Mouse (Mus musculus) E14TG2a.4 (cell line): ENCODE results near the gene Gm45618.
A peak's percentile ranks its signal among the peaks of the same experiment; 100 is the strongest.

ENCODE experiments used
- H3K27me3 ChIP-seq: 2 replicates; pipeline ENCODE4 v1.6.1; 2014; ENCODE audit warnings: low read length, control low read depth; ENCODE audit not compliant: insufficient read depth
- H3K36me3 ChIP-seq: 2 replicates; pipeline ENCODE4 v1.6.1; 2014; ENCODE audit warnings: low read length, control low read depth; ENCODE audit not compliant: insufficient read depth
- H3K4me1 ChIP-seq: replicated peaks from 2 replicates; pipeline ENCODE4 v1.6.1; 2014; ENCODE audit warnings: low read depth, low read length, control low read depth
- H3K4me3 ChIP-seq: replicated peaks from 2 replicates; pipeline ENCODE4 v1.5.1; 2014; ENCODE audit warnings: mild to moderate bottlenecking, low read length
- H3K9me3 ChIP-seq: 2 replicates; pipeline ENCODE4 v1.6.1; 2014; ENCODE audit warnings: low read length, control low read depth
- CTCF ChIP-seq: conservative IDR thresholded peaks from 2 replicates; pipeline ENCODE4 v1.5.1; 2014; ENCODE audit warnings: low read length
- NANOG ChIP-seq: IDR thresholded peaks from 2 replicates; pipeline ENCODE4 v1.6.1; 2014; ENCODE audit warnings: borderline replicate concordance, low read length, mixed read lengths
- POU5F1 ChIP-seq: IDR thresholded peaks from 2 replicates; pipeline ENCODE4 v1.6.1; 2014; ENCODE audit warnings: low read length, borderline replicate concordance

Gm45618 gene

GRCm38 (mm10) chr7:142086159-142086905 lies 34.2 kb downstream of the Gm45618 start:
- no peaks in the 10 kb centered on the region for H3K36me3 ChIP-seq
- TF ChIP-seq NANOG (no peak), CTCF (no peak), POU5F1 (no peak)
- H3K9me3 ChIP-seq: 0 out of 2 replicates have a peak, but pooled peaks cover 7% of the 10 kb centered on the region
- peaks cover 100% of the 10 kb centered on the region for H3K27me3 ChIP-seq
- H3K4me1 ChIP-seq: peaks cover 23% of the 10 kb centered on the region
- no peak overlapping the region for H3K4me3 ChIP-seq

GRCm38 (mm10) chr7:142084820-142085219 lies 35.7 kb downstream of the Gm45618 start:
- Histone ChIP-seq H3K4me1 (peaks cover 26% of the 10 kb centered on the region), H3K36me3 (no peaks in the 10 kb centered on the region), H3K4me3 (no peak overlapping the region), H3K27me3 (peaks cover 99% of the 10 kb centered on the region), H3K9me3 (0 out of 2 replicates have a peak, but pooled peaks cover 7% of the 10 kb centered on the region)
- no peak for TF ChIP-seq CTCF
- no peak for TF ChIP-seq POU5F1
- no peak for TF ChIP-seq NANOG

- Histone ChIP-seq H3K9me3 (0 out of 2 replicates have a peak, but pooled peaks cover 7% of the 10 kb centered on the region), H3K4me1 (peaks cover 26% of the 10 kb centered on the region), H3K27me3 (peaks cover 99% of the 10 kb centered on the region), H3K4me3 (no peak overlapping the region), H3K36me3 (no peaks in the 10 kb centered on the region)
- no peak for TF ChIP-seq NANOG
- no peak for TF ChIP-seq POU5F1
- no peak for TF ChIP-seq CTCF
These were observed 36.1 kb downstream of the Gm45618 start for GRCm38 (mm10) chr7:142084395-142084794.

- TF ChIP-seq CTCF (0 out of 2 replicates have a peak, but pooled peaks have one; percentile 4), NANOG (no peak), POU5F1 (no peak)
- Histone ChIP-seq H3K36me3 (no peaks in the 10 kb centered on the region), H3K27me3 (peaks cover 98% of the 10 kb centered on the region), H3K4me1 (peaks cover 26% of the 10 kb centered on the region), H3K4me3 (no peak overlapping the region), H3K9me3 (0 out of 2 replicates have a peak, but pooled peaks cover 7% of the 10 kb centered on the region)
These were observed 36.8 kb downstream of the Gm45618 start for GRCm38 (mm10) chr7:142083588-142084317.

- Histone ChIP-seq H3K4me1 (peaks cover 26% of the 10 kb centered on the region), H3K4me3 (peak overlapping the region; percentile 75), H3K27me3 (peaks cover 96% of the 10 kb centered on the region), H3K9me3 (0 out of 2 replicates have a peak, but pooled peaks cover 7% of the 10 kb centered on the region), H3K36me3 (no peaks in the 10 kb centered on the region)
- TF ChIP-seq CTCF: no peak
- no peak for TF ChIP-seq NANOG
- TF ChIP-seq POU5F1: no peak
These were observed 37.9 kb downstream of the Gm45618 start for GRCm38 (mm10) chr7:142082607-142083006.

- Histone ChIP-seq H3K9me3 (0 out of 2 replicates have a peak, but pooled peaks cover 7% of the 10 kb centered on the region), H3K36me3 (no peaks in the 10 kb centered on the region), H3K4me3 (peak overlapping the region; percentile 75), H3K4me1 (peaks cover 26% of the 10 kb centered on the region), H3K27me3 (peaks cover 96% of the 10 kb centered on the region)
- no peak for TF ChIP-seq POU5F1
These were observed 38.4 kb downstream of the Gm45618 start for GRCm38 (mm10) chr7:142082179-142082578.

GRCm38 (mm10) chr7:142081736-142082135 lies 38.8 kb downstream of the Gm45618 start:
- 0 out of 2 replicates have a peak, but pooled peaks cover 7% of the 10 kb centered on the region for H3K9me3 ChIP-seq

GRCm38 (mm10) chr7:142080876-142081275 lies 39.7 kb downstream of the Gm45618 start:
- H3K4me1 ChIP-seq: peaks cover 26% of the 10 kb centered on the region
- no peak overlapping the region for H3K4me3 ChIP-seq
- no peaks in the 10 kb centered on the region for H3K36me3 ChIP-seq
- peaks cover 88% of the 10 kb centered on the region for H3K27me3 ChIP-seq
- 0 out of 2 replicates have a peak, but pooled peaks cover 7% of the 10 kb centered on the region for H3K9me3 ChIP-seq
- TF ChIP-seq CTCF (no peak), POU5F1 (no peak), NANOG (no peak)

More at GRCm38 (mm10) chr7:142081736-142082135, 38.8 kb downstream of the Gm45618 start:
- no peaks in the 10 kb centered on the region for H3K36me3 ChIP-seq
- H3K4me1 ChIP-seq: peaks cover 26% of the 10 kb centered on the region
- TF ChIP-seq CTCF (no peak), NANOG (no peak), POU5F1 (no peak)
- peak overlapping the region; percentile 75 for H3K4me3 ChIP-seq
- peaks cover 96% of the 10 kb centered on the region for H3K27me3 ChIP-seq
